Mouse (Mus musculus): ENCODE data around the gene Prss36.
"Not testable (repeated sequence)": the region's sequence is repeated elsewhere in the genome, so short reads cannot be mapped to it uniquely, and the experiment has no call there.

Gene Prss36

DNA sequence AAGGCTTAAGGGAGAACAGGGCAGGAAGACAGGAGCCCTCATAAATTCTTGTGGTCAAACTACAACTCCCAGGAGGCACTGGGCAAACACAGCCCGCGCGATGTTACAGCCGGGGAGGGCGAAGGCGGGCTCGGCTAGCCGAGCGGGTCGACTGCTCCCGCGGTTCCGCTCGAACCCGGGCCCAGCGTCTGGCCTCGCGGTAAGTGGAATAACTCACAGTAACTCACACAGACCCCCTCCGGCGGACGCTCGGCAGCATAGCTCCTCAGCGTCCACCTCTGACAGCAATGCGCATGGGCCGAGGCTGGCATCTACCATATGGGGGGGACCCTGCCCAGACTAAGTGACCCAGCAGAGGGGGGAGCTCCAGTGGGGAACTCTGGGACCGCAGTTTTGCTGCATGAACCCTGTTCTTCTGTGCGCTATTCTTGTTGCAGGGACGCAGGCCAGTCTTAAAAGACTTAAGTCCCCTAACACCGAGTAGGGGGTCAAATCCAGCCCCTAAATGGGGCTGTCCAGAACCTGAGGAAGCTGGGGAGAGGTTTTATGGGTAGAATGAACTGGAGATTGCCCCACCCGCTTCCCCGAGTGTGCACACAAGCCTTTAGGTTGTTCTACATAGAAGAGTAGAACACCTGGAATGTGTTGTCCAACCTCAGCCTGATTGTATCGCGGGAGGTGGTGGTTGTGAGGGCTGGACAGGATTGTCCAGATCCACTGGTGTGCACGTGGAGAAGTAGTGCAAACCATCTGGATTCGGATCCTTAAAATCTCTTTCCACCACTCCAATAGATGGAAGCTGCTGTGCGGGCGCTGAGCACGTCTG, 42.3 kb downstream of the Prss36 start, which contains the start of gene Bckdk:
Gene Bckdk (plus strand): TSS at position 112 of the 826 bp plus-strand sequence.
- DNase-seq (ENCODE audit: low read depth, low spot score), result peak; percentile 52

DNA sequence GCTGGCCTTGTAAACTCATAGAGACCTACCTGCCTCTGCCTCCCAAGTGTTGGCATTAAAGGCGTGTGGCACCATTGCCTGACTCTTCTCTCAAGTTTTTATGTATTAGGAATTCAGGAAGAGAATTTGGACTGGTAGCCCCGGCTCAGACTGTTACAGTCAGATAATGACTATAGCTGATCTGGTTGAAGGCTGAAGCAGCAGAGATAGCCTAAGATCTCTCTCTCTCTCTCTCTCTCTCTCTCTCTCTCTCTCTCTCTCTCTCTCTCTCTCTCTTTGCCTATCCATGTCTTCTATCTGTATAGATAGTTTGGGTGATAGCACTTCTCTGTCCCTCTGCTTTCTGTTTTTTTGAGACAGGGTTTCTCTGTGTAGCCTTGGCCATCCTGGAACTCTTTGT, 44.8 kb downstream of the Prss36 start:
- DNase-seq (ENCODE audit: low read depth, low spot score), result no peak

DNA sequence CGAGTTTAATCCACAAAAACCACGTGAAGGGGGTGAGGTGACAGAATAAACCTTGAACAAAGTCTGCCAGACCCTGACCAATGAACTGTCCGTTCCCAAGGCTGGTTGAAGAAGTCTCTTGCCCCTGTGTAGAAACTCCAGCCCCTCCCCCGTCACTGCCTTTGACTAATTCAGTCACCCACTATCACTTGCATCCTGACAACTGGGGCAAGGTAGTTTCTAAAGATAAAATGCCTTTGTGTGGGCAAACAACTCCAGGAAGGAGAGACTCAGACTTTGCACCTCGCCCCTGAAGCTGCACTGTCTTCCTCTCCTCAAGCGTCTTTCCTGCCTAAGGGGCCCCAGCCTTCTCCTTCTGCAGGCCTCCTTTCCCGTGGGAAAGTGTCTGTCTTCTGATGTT, 46.5 kb downstream of the Prss36 start:
- no peak for DNase-seq (ENCODE audit: low read depth, low spot score)

DNA sequence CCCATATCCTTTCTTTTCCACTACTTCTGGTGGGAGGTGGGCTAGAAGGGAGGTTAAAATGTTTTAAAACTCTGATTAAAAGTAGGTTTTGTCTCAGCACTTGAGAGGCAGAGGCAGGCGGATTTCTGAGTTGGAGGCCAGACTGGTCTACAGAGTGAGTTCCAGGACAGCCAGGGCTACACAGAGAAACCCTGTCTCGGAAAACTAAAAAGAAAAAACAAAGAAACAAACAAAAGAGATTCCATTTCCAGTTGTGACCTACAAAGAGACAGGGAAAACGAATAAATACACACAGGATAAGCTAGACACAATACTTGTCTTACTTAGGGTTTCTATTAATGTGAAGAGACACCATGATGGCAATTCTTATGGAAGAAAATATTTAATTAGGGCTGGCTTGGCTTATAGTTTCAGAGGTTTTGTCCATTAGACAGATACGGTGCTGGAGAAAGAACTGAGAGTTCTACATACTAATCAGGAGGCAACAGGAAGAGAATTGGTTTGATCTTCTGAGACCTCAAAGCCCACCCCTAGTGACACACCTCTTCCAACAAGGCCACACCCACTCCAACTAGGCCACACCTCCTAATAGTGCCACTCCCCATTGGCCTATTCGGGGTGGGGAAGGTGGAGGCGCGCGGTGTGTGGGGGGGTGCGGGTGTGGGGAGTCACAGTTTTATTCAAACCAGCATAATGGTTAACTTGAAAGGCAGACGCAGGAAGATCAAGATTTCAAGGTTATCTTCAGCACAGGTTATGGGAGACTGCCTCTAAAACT, 48.2 kb downstream of the Prss36 start:
- no peak for DNase-seq (ENCODE audit: low read depth, low spot score)

DNA sequence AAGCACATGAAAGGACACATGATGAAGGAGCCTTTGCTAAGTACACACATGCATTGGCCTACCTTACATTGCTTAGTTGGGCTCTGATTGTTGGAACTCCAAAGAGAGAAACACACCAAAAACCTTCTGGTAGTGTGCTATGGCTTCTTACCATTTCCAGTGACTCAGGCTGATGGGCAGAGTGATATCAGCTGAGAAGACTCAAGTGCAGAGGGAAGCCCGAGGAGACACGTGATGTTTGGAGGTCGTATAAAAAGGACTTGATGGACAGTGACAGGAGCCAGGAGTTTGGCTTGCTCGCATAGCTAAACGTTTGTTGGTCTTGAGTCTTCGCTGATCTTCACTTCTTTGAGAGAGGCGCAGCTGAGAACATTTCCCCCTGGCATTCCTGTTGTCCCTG, 49.0 kb downstream of the Prss36 start:
- DNase-seq (ENCODE audit: low read depth, low spot score), result no peak

DNA sequence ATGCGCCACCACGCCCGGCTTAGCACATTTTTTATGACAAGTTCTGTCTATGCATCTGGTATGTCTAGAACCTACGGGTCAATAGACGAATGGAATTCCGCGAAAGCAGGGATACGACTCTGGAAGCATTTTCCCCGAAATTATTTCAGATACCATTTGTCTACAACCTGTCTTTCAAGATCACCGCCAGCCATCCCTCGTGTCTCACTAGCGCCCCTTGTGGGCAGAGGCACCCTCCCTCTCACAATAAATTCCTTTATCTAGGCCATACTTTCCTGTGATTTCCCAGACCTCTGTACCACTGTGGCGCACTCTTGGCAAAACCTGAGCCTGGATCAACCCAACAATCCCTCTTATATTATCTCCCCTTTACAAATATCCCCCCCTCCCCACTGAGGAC, 50.1 kb downstream of the Prss36 start:
- peak; percentile 49 for DNase-seq (ENCODE audit: low read depth, low spot score)

DNA sequence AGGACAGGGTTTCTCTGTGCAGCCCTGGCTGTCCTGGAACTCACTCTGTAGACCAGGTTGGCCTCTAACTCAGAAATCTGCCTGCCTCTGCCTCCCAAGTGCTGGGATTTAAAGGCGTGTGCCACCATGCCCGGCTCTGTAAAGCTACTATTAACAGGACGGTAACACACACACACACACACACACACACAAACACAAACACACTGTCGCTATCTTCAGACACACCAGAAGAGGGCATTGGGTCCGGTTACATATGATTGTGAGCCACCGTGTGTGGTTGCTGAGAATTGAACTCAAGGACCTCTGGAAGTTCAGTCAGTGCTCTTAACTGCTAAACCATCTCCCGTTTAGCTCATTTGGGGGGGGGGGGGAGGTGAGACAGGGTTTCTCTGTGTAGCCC, 50.6 kb downstream of the Prss36 start:
- DNase-seq (ENCODE audit: low read depth, low spot score), result not testable (repeated sequence)

DNA sequence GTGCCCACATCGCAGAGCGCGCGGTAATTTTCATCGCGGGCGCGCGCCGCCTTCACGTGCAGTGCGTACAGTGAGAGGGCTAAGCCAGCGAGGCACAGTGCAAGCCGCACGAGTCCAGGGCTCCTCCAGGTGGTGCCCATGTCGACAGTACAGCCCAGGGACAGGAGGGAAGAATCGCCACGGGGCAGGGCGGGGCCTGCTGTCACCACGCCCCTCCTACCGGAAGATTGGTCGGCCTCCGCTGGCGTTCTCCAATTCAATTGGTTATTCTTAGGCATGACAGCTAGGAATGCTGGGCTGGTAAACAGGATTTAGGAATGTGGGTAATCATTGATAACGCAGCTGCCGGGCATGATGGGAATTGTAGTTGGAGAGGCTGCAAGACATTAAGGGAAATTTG, 51.1 kb downstream of the Prss36 start, which contains the start of the genes Gm21974 and Vkorc1:
Gene Gm21974 (minus strand): TSS at position 13 of the 400 bp plus-strand sequence.
Gene Vkorc1 (minus strand): TSS at position 176 of the 400 bp plus-strand sequence.
- DNase-seq (ENCODE audit: low read depth, low spot score), result peak; percentile 89

DNA sequence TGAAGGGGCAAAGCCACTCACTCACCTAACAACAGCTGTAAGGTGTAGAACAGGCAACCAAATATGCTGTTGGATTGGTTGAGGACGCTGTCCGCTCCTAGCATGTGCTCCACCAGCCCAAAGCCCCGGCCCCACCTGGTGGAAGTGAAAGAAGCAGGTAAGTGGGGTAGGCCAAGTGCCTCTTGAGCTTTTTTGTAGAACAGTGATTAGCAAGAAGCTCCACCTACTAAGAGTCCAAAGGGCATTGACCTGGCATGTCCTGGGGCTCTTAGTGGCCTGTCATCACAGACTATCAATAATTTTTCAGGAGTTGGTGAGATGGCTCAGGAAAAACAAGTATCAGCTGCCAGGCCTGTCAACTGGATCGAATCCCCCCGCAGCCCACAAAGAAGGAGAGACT, 52.0 kb downstream of the Prss36 start:
- no peak for DNase-seq (ENCODE audit: low read depth, low spot score)

DNA sequence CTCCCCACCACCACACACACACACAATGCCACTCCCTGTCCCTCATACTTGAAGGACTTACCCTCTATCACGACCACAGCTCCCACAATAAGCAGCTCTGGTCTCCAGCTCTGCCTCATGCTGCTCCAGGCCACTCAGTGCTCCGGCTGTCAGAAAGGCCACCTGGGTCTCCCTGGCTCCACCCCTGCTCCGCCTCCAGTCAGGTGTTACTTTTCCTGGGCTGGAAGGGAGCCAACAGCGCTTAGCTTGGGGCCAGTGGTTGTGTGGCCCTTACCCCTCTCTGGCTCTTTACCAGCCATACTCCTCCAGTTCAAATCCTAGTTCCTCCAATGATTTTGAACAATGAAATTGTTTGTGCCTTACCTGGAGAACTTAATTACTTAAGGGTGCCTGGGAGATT, 55.7 kb downstream of the Prss36 start, which contains the start of gene Prss53:
Gene Prss53 (minus strand): TSS at position 173 of the 400 bp plus-strand sequence.
- DNase-seq (ENCODE audit: low read depth, low spot score), result no peak

DNA sequence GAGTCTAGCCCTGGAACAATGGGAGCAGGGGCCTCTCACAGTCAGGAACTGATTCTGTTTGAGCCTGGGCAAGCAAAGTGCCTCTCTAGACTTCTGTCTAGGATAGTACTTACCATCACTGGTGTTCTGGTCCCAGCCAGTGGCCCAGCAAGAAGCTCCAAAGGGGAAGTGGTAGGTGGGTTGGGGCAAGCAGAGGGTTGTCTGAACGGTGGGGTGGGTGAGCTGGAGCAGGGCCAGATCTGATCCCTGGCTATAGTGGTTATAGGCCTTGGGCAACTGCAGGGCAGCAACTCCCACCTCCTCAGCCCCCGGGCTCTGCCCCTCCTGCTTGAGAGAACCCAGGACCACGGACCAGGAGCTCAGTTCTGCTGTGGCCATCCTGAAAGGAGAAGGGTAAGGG, 57.7 kb downstream of the Prss36 start:
- no peak for DNase-seq (ENCODE audit: low read depth, low spot score)

DNA sequence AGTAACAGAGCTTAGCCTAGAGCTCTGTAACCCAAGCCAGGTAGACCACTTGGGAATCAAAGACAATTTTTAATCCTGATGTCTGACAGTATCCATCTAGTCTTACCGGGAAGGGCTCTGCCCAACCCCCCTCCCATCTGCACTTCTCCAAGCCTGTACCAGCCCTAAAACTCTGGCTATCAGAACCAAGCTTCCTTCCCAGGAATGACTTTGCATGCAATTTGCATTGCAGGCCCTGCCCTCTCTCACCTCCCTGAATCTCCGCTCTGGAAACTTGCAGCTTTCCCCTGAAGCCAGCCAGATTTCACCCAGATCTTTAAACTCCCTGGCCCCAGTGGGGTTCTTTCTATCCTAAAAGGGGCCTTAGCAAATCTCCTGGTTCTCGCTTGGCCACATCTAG, 58.7 kb downstream of the Prss36 start:
- DNase-seq (ENCODE audit: low read depth, low spot score), result no peak

DNA sequence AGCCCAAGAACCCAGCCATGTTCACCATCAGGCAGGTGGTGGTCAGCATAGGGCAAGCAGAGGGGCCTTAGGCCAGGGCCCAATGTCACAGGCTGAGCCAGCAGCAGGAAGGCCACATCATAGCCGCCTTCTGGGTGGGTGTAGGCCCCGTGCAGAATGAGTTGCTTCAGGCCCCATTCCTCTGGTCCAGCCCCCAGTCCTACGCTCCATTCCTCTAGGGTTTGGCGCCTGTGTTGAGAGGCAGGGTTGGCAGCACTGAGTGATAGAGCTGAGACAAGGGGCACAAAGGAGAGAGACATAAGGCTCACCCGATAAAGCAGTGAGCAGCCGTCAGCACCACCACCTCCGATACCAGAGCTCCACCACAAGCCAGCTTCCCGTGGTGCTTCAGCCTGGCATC, 59.3 kb downstream of the Prss36 start:
- no peak for DNase-seq (ENCODE audit: low read depth, low spot score)

DNA sequence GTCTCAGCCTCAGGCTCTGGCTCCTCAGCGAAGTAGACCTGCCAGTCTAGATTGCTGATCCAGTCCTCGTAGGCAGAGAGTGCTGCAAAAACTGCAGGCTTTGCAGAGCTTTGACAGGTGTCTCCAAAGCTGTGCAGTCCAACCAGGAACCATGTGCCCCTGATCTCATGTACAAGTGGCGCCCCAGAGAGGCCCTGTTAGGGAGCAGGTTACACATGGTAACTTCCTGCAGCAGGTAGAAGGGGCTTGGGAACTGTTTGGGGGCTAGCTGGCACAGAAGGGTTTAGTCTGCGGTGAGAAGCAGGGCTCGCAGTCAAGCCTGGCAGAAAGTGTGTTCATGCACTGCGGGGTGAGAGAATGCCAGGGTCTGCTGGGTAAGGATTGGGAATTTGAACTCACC, 60.0 kb downstream of the Prss36 start:
- DNase-seq (ENCODE audit: low read depth, low spot score), result no peak

DNA sequence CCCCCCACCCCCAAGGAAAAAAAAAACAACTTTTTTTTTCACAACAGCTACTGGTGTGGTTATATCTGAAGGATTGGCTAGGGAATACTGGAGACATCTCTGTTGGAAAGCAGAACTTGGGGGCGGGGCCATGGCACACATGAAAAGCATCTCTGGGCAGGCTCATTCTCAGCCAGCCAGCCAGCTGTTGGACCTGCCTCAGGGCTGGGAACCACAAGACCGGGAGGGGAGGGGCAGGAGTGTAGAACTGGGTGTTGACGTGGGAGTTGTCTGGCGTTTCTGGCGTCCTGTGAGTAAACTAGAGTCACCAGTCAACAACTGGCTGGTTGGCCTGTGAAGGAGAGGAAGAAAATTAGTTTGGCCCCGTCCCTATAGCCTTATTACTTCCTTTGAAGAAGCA, 60.6 kb downstream of the Prss36 start:
- no peak for DNase-seq (ENCODE audit: low read depth, low spot score)

All from retina, postnatal 7 days (tissue).